Mouse (Mus musculus) midbrain, postnatal 0 days (tissue): ENCODE results near the gene Msx2. TPM values are rescaled to one million over a fixed set of nuclear protein-coding genes. Genes with fewer than 3 reads are reported as not detected.

ENCODE experiments used
- ATAC-seq: fragments of 200-750 bp; cut with Nextera tagmentation; 2 replicates; pipeline ENCODE4 v1.8.0; 2017; ENCODE audit warnings: moderate number of reproducible peaks, mild to moderate bottlenecking, moderate TSS enrichment, moderate library complexity; ENCODE audit not compliant: low FRiP score
- DNase-seq: peaks from one replicate; pipeline ENCODE4 v3.0.0-alpha.2; 2015; ENCODE audit warnings: low spot score
- H3K27ac ChIP-seq: fragments of 300-500 bp; sonication (generic); 2 replicates; pipeline ENCODE4 v1.5.1; 2014; ENCODE audit warnings: low read depth, mild to moderate bottlenecking, low read length, mixed read lengths
- H3K27me3 ChIP-seq: fragments of 300-500 bp; sonication (generic); 2 replicates; pipeline ENCODE4 v1.6.1; 2014; ENCODE audit warnings: low read length, control low read depth, mixed read lengths; ENCODE audit not compliant: insufficient read depth
- H3K36me3 ChIP-seq: fragments of 300-500 bp; sonication (generic); 2 replicates; pipeline ENCODE4 v1.6.1; 2014; ENCODE audit warnings: low read length, control low read depth, mixed read lengths; ENCODE audit not compliant: insufficient read depth
- H3K4me1 ChIP-seq: fragments of 300-500 bp; sonication (generic); 2 replicates; pipeline ENCODE4 v1.6.1; 2014; ENCODE audit warnings: mild to moderate bottlenecking, control low read depth, antibody characterized with exemption, low read length, mixed read lengths; ENCODE audit not compliant: insufficient read depth
- H3K4me2 ChIP-seq: fragments of 300-500 bp; sonication (generic); 2 replicates; pipeline ENCODE4 v1.6.1; 2014; ENCODE audit warnings: low read depth, mild to moderate bottlenecking, low read length, mixed read lengths; ENCODE audit not compliant: poor library complexity, severe bottlenecking
- H3K4me3 ChIP-seq: fragments of 300-500 bp; sonication (generic); 2 replicates; pipeline ENCODE4 v1.5.1; 2014; ENCODE audit warnings: low read depth, mild to moderate bottlenecking, low read length, moderate library complexity
- H3K9ac ChIP-seq: fragments of 300-500 bp; sonication (generic); replicated peaks from 2 replicates; pipeline ENCODE4 v1.6.1; 2014; ENCODE audit warnings: mild to moderate bottlenecking, low read length, moderate library complexity, mixed read lengths; ENCODE audit not compliant: poor library complexity, severe bottlenecking
- H3K9me3 ChIP-seq: fragments of 300-500 bp; sonication (generic); 2 replicates; pipeline ENCODE4 v1.6.1; 2016; ENCODE audit warnings: low read length, control low read depth
- CTCF ChIP-seq: IDR thresholded peaks from 2 replicates; pipeline ENCODE4 v1.5.1; 2016; ENCODE audit warnings: antibody characterized with exemption, mild to moderate bottlenecking
- WGBS: fragments of 180-500 bp; shearing (Covaris S2); extraction: QIAGEN DNeasy Blood & Tissue Kit; methylation state at CpG from one replicate; pipeline ENCODE4 v1.1.7; 2014; 5-methylcytosine and 5-hydroxymethylcytosine counted together
- polyA plus RNA-seq: library from polyadenylated mRNA; unstranded; fragments of >200 nt; fragmentation: Nextera tagmentation; extraction: Ambion mirVana; gene quantifications from 2 replicates; pipeline ENCODE4 v1.2.1, GENCODE M21; 2015
- total RNA-seq: library from RNA; depleted of rRNA; stranded (reverse); fragments of >200 nt; gene quantifications from 2 replicates; pipeline ENCODE4 v1.2.3, GENCODE M21; 2014

Msx2 gene
- total and polyA plus RNA-seq, 2 experiments from 2014 or later = 0.23 to 2.2 TPM

DNA sequence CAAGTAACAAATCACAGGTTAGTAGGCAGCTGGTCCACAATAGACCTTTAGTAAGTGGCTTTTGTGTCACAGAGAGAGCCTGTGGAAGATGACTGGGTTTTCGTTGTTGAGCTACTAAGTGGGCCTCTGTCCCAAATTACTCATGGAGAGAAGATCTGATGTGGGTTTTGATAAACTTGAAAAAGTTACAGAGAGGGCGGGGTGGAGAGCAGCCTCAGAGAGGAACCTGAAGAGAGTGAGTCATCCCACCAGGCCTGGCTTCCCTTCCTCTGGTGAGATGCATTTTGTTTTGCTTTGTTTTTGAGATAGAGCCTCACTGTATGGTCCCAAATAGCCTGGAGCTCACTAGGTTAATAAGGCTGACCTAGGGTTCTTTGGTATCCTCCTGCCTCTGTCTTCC, 38.5 kb upstream of the Msx2 start:
- H3K4me3 ChIP-seq = no peak overlapping the region
- H3K4me1 ChIP-seq = no peaks in the 10 kb centered on the region
- no peak overlapping the region for H3K9ac ChIP-seq
- H3K9me3 ChIP-seq = no peaks in the 10 kb centered on the region
- H3K4me2 ChIP-seq = no peak overlapping the region
- no peak for TF ChIP-seq CTCF
- ATAC-seq (no peak), DNase-seq (no peak)
- H3K27ac ChIP-seq = no peak overlapping the region
- no peaks in the 10 kb centered on the region for H3K27me3 ChIP-seq
- 81% methylated on average over 2 of the region's 2 CpGs for WGBS
- H3K36me3 ChIP-seq = no peaks in the 10 kb centered on the region

DNA sequence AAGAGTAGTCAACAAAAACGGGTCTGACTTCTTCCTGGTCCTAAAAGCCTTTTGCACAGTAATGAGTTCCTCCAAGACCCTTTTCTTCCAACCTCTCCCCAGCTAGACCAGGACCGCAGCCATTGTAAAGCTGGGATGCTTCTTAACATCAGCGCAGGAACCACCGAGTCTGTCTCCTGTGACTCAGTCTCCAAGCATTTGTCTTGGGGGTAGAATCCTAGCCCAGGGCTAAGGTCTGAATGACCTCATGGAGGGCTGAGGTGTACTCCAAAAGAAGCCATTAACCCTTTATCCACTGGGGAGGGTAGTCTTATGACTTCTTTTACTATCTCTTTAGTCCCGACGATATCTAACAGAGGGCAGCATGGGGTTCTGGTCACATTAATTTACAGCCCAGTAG, 29.5 kb upstream of the Msx2 start:
- 21% methylated on average over 6 of the region's 6 CpGs for WGBS
- ATAC-seq = no peak
- Histone ChIP-seq H3K27me3 (no peaks in the 10 kb centered on the region), H3K4me2 (no peak overlapping the region), H3K9me3 (no peaks in the 10 kb centered on the region), H3K4me1 (peaks cover 3% of the 10 kb centered on the region; the same call in 1 of the 2 replicates), H3K36me3 (no peaks in the 10 kb centered on the region), H3K9ac (no peak overlapping the region), H3K4me3 (no peak overlapping the region), H3K27ac (no peak overlapping the region)
- no peak for DNase-seq
- TF ChIP-seq CTCF = no peak

DNA sequence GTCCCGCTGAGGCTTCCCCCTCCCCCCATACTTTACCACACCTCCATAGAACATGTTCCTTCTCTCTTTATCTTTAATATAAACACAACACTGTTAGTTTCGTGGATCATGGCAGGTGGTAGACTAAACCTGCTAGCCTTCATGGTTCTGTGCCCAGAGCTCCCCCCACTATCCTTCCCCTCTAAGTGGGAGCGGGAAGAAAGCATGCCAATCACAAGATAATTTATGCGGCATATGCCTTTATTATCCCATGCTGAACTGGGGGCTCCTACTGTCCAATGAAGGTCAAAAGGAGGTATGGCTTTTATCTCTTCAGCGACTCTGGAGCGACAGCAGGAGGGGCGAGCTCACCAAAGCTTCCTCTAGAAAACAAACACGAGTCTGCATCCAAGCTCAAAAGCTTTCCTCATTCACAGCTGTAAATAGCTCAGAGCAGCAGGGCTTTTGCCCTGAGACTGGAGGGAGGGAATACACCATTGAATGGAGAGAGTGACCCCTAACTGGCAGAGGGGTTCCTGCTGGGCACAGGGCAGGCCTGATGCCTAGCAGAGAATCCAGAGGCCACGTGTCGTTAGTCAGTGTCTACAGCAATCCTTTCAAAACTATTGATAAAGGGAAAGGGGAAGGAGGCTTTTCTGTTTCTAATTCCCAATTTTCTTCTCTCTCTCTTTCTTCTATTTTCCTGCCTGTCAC, 28.8 kb upstream of the Msx2 start:
- Histone ChIP-seq H3K4me2 (no peak overlapping the region), H3K4me1 (peaks cover 3% of the 10 kb centered on the region; the same call in 1 of the 2 replicates), H3K4me3 (no peak overlapping the region), H3K36me3 (no peaks in the 10 kb centered on the region), H3K9ac (no peak overlapping the region), H3K27me3 (no peaks in the 10 kb centered on the region; the same call in 1 of the 2 replicates), H3K9me3 (no peaks in the 10 kb centered on the region), H3K27ac (no peak overlapping the region)
- ATAC-seq (no peak), DNase-seq (peak; percentile 27)
- TF ChIP-seq CTCF = no peak
- 5% methylated on average over 10 of the region's 10 CpGs for WGBS

DNA sequence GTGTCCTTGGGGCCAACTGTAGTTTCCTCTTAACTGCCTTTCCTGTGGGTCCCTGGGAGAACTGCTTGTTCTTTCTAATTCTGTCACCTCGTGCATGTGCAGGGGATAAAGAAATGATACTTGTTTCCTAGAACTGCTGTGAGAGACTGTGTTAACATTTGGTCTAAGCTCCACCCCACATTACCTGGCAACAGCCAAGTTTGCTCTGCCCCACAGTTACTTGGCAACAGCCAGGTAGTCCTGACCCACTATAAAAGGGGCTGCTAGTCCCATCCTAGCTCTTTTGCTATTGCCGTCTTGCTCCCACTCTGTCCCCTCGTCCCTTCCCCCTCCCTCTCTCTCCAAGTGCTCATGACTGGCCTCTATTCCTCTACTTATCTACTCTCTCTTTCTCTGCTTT, 28.2 kb upstream of the Msx2 start:
- Histone ChIP-seq H3K4me2 (no peak overlapping the region), H3K36me3 (no peaks in the 10 kb centered on the region), H3K9ac (no peak overlapping the region), H3K27ac (no peak overlapping the region), H3K9me3 (no peaks in the 10 kb centered on the region), H3K4me3 (no peak overlapping the region), H3K27me3 (no peaks in the 10 kb centered on the region; the same call in 1 of the 2 replicates), H3K4me1 (peaks cover 3% of the 10 kb centered on the region; the same call in 1 of the 2 replicates)
- WGBS = 27% methylated on average over 3 of the region's 3 CpGs
- no peak for ATAC-seq
- no peak for DNase-seq
- TF ChIP-seq CTCF = no peak

DNA sequence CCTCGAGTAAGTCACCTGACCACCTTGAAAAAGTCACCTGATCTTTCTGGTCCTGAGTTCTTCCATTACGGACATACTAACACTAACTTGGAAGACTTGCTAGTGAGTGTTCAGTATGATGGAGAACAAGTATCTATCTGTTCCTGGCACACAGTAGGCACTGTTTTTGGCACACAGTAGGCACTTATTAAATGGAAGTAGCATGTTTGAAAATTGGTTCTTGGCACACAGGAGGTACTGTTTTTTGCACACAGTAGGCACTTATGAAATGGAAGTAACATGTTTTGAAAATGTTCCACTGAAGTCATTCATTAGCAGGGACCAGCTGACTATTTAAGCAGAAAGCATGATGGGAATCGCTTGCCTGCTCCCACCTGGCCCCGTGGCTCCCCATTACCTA, 13.6 kb upstream of the Msx2 start:
- Histone ChIP-seq H3K4me2 (no peak overlapping the region), H3K27ac (no peak overlapping the region), H3K9ac (no peak overlapping the region), H3K4me3 (no peak overlapping the region), H3K36me3 (no peaks in the 10 kb centered on the region), H3K4me1 (no peaks in the 10 kb centered on the region), H3K9me3 (no peaks in the 10 kb centered on the region), H3K27me3 (no peaks in the 10 kb centered on the region)
- ATAC-seq = no peak
- TF ChIP-seq CTCF = no peak
- no peak for DNase-seq
- 58% methylated on average over 4 of the region's 4 CpGs for WGBS

DNA sequence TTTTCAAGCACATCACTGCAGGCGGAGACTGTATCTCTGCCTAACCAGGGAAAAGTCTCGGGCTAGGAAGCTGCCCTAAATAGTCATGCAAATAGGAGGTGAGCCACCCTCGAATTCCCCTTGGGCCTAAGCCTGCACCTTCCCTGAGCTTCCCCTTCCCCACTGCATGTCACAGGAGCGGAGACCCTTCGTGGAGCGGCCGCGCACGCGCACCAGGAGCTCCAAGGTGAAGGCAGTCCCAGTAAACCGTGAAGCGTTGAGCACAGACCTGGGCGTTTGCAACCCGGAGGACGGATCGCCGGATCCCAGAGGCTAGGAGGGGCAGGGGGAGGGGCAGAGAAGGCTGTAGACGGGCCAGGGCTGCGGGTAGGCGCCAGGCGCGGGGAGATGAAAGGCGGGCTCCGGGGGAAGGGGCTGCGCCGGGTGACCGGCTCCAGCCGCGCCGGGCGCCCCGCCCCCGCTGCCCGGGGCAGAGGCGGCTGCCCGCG, 2.9 kb upstream of the Msx2 start:
- no peaks in the 10 kb centered on the region for H3K9me3 ChIP-seq
- TF ChIP-seq CTCF = no peak
- H3K4me3 ChIP-seq = peak overlapping the region; percentile 49
- 1% methylated on average over 34 of the region's 37 CpGs for WGBS
- ATAC-seq (peak; percentile 44; the same call in 1 of the 2 replicates), DNase-seq (peak; percentile 54)
- H3K4me1 ChIP-seq = no peaks in the 10 kb centered on the region; the same call in 1 of the 2 replicates
- no peaks in the 10 kb centered on the region for H3K36me3 ChIP-seq
- no peak overlapping the region for H3K27ac ChIP-seq
- peak overlapping the region; percentile 34; the same call in 1 of the 2 replicates for H3K9ac ChIP-seq
- peaks cover 65% of the 10 kb centered on the region for H3K27me3 ChIP-seq
- H3K4me2 ChIP-seq = peak overlapping the region; percentile 96
